Mouse (Mus musculus): Measurements from ENCODE around the gene Cfap46. TPM values are rescaled to one million over a fixed set of nuclear protein-coding genes. Genes with fewer than 3 reads are reported as not detected.

Gene Cfap46
- polyA plus RNA-seq (2015; fragmentation: Nextera tagmentation; extraction: Ambion mirVana): not detected in 2 replicates

GRCm38 (mm10) chr7:139683706-139684552, at the start of gene Cfap46:
Gene Cfap46 (minus strand): TSS chr7:139683817.
- peak; percentile 60 for ATAC-seq (ENCODE audit: insufficient read depth)
- Histone ChIP-seq H3K4me2 (peak within 1 kb of the TSS; percentile 75), H3K9ac (0 out of 2 replicates have a peak within 1 kb of the TSS, but pooled peaks have one; percentile 11), H3K36me3 (replicated peaks) (no peaks in the 10 kb centered on the region), H3K9me3 (replicated peaks) (no peaks in the 10 kb centered on the region), H3K4me1 (replicated peaks) (peaks cover 10% of the 10 kb centered on the region), H3K27me3 (peaks cover 16% of the 10 kb centered on the region), H3K27ac (replicated peaks) (no peak within 1 kb of the TSS), H3K4me3 (replicated peaks) (peak within 1 kb of the TSS; percentile 54)
- 2% methylated on average over 31 of the region's 31 CpGs for WGBS (ENCODE audit: insufficient replicate concordance)

GRCm38 (mm10) chr7:139731276-139731696, 47.7 kb upstream of the Cfap46 start:
- ATAC-seq (ENCODE audit: insufficient read depth): no peak
- WGBS (ENCODE audit: insufficient replicate concordance): 14% methylated on average over 8 of the region's 8 CpGs
- Histone ChIP-seq H3K4me1 (replicated peaks) (no peaks in the 10 kb centered on the region), H3K27ac (replicated peaks) (no peak overlapping the region), H3K27me3 (no peaks in the 10 kb centered on the region), H3K4me3 (replicated peaks) (no peak overlapping the region), H3K9me3 (replicated peaks) (no peaks in the 10 kb centered on the region), H3K9ac (no peak overlapping the region), H3K4me2 (no peak overlapping the region), H3K36me3 (replicated peaks) (no peaks in the 10 kb centered on the region)

DNA sequence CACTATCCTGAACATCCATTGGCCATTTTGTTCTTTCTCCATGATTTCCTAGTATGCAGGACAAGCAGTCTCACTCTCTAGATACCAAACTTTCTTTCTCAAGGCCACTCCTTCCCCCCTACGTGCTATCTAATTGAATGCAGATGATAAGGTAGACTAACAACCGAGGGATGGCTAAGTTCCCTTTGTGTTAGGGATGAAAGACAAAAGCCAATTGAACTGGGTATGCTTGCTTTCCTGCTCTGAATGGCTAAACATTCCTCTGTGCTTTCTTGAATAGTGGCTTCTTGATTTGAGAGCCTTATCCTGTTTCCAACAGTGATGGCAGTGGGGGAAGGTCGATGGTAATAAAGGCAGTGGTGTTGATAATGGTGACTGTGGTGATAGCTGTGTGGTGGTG, 43.5 kb upstream of the Cfap46 start:
- H3K9me3 ChIP-seq (replicated peaks): no peaks in the 10 kb centered on the region
- no peaks in the 10 kb centered on the region for H3K27me3 ChIP-seq
- ATAC-seq (ENCODE audit: insufficient read depth): no peak
- WGBS (ENCODE audit: insufficient replicate concordance): 20% methylated on average over 3 of the region's 3 CpGs
- H3K4me3 ChIP-seq (replicated peaks): no peak overlapping the region
- H3K27ac ChIP-seq (replicated peaks): no peak overlapping the region
- H3K4me2 ChIP-seq: no peak overlapping the region
- H3K9ac ChIP-seq: no peak overlapping the region
- H3K36me3 ChIP-seq (replicated peaks): no peaks in the 10 kb centered on the region
- no peaks in the 10 kb centered on the region for H3K4me1 ChIP-seq (replicated peaks)

DNA sequence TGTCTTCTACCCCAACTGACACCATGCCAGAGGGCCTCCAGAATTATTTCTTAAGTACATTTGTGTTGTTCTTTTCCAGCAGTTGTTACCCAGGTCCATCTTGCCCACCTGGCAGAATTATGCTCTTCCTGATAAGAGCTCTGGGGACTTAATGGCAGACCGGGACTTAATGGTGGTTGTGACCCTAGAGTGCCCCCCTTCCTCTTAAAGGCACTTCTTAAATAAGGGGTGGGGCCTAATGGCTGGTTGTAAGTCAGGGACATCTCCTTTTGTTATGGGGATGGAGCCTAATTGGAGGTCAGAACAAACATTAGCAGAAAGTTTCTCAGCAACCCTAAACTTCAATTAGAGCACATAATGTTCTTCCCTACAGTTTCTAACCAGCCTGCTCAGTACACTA, 42.0 kb upstream of the Cfap46 start:
- H3K4me3 ChIP-seq (replicated peaks): no peak overlapping the region
- H3K27me3 ChIP-seq: no peaks in the 10 kb centered on the region
- no peak for ATAC-seq (ENCODE audit: insufficient read depth)
- no peaks in the 10 kb centered on the region for H3K36me3 ChIP-seq (replicated peaks)
- H3K9me3 ChIP-seq (replicated peaks): no peaks in the 10 kb centered on the region
- 37% methylated on average over 1 of the region's 1 CpGs for WGBS (ENCODE audit: insufficient replicate concordance)
- H3K4me2 ChIP-seq: no peak overlapping the region
- no peak overlapping the region for H3K9ac ChIP-seq
- no peak overlapping the region for H3K27ac ChIP-seq (replicated peaks)
- no peaks in the 10 kb centered on the region for H3K4me1 ChIP-seq (replicated peaks)

- H3K4me1 ChIP-seq (replicated peaks): no peaks in the 10 kb centered on the region
Observed at GRCm38 (mm10) chr7:139723986-139724385, 40.4 kb upstream of the Cfap46 start.

DNA sequence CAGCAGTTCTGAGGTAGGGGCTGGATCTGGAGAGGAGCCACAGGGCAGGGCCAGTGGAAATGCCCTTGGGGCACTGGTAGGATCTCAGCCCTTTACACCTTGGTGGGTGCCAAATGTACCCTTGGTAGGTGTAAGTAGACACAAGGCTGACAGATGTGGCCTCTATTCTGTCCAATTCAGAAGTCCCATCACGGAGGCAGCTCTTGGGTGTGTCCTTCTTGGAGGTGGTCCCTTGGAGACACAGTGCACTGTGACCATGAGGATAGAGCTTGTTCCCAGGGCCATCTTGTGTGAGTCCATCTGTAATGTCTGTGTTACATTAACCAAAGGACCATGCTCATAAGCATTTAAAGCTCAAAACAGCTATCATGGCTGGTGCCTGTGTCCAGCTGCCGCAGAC, 37.6 kb upstream of the Cfap46 start:
- no peaks in the 10 kb centered on the region for H3K27me3 ChIP-seq
- no peak overlapping the region for H3K4me3 ChIP-seq (replicated peaks)
- no peak for ATAC-seq (ENCODE audit: insufficient read depth)
- no peak overlapping the region for H3K9ac ChIP-seq
- H3K27ac ChIP-seq (replicated peaks): no peak overlapping the region
- no peak overlapping the region for H3K4me2 ChIP-seq
- H3K4me1 ChIP-seq (replicated peaks): no peaks in the 10 kb centered on the region
- H3K36me3 ChIP-seq (replicated peaks): no peaks in the 10 kb centered on the region
- 73% methylated on average over 2 of the region's 2 CpGs for WGBS (ENCODE audit: insufficient replicate concordance)
- H3K9me3 ChIP-seq (replicated peaks): no peaks in the 10 kb centered on the region

More at GRCm38 (mm10) chr7:139723986-139724385, 40.4 kb upstream of the Cfap46 start:
- H3K27me3 ChIP-seq: no peaks in the 10 kb centered on the region
- no peak overlapping the region for H3K27ac ChIP-seq (replicated peaks)
- ATAC-seq (ENCODE audit: insufficient read depth): no peak
- no peaks in the 10 kb centered on the region for H3K36me3 ChIP-seq (replicated peaks)
- no peak overlapping the region for H3K4me3 ChIP-seq (replicated peaks)
- 56% methylated on average over 4 of the region's 4 CpGs for WGBS (ENCODE audit: insufficient replicate concordance)
- no peak overlapping the region for H3K4me2 ChIP-seq
- H3K9ac ChIP-seq: no peak overlapping the region
- no peaks in the 10 kb centered on the region for H3K9me3 ChIP-seq (replicated peaks)

DNA sequence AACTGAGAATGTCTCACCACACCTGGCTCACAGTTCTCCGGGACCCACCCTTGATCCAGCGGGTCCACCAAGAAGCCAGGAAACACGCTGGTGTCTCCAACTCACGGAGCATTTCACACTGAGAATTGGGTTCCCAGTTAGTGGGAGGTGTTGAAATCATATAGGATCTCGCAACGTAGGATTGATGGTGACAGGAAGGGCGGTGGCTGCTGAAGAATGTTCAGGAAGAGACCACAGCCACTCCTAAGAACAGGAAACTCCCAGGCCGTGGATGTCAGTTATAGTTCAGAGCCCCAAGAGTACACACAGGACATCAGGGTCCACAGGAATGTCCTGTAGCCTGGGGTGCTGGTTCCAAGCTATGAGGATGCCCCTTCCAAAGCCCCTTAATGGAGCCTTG, 34.2 kb upstream of the Cfap46 start:
- Histone ChIP-seq H3K9ac (no peak overlapping the region), H3K9me3 (replicated peaks) (no peaks in the 10 kb centered on the region), H3K4me2 (no peak overlapping the region), H3K4me3 (replicated peaks) (no peak overlapping the region), H3K27me3 (no peaks in the 10 kb centered on the region), H3K4me1 (replicated peaks) (no peaks in the 10 kb centered on the region), H3K27ac (replicated peaks) (no peak overlapping the region), H3K36me3 (replicated peaks) (no peaks in the 10 kb centered on the region)
- 49% methylated on average over 8 of the region's 8 CpGs for WGBS (ENCODE audit: insufficient replicate concordance)
- no peak for ATAC-seq (ENCODE audit: insufficient read depth)

GRCm38 (mm10) chr7:139711821-139712220, 28.2 kb upstream of the Cfap46 start:
- H3K9me3 ChIP-seq (replicated peaks): no peaks in the 10 kb centered on the region
- H3K36me3 ChIP-seq (replicated peaks): no peaks in the 10 kb centered on the region

DNA sequence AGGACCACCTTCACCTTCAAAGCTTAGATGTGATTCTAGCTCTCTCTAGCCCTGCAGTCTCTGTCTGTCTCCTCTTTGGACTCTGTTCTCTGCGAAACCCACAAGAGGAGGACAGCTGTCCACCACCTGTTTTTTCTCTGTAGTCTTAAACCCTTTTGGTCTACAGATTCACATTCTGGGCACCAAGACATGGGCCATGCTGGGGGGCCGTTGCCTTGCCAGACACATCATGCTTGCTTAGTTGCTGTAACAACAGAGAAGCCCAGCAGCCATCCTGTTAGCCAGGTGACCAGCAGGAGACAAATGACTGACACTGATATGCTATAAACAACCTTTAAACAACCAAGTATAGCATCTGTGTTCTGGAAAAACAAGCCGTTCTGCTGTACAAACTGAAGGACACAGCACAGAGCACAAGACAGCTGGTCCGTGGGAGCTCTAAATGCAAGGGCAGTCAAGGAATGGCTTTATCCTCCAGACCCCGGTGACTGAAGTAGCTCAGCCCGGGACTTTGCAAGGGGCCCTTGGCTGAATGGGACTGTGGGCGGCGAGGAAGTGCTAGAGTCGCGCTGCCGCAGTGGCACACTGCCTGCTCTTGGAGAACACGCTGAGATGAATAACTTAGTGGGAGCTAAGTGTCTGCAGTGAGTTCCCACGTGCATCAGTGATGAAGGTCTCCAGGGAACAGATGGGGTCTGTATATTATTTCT, 22.9 kb upstream of the Cfap46 start:
- no peaks in the 10 kb centered on the region for H3K9me3 ChIP-seq (replicated peaks)
- WGBS (ENCODE audit: insufficient replicate concordance): 48% methylated on average over 13 of the region's 13 CpGs
- H3K27me3 ChIP-seq: 0 out of 2 replicates have a peak, but pooled peaks cover 7% of the 10 kb centered on the region
- H3K9ac ChIP-seq: no peak overlapping the region
- ATAC-seq (ENCODE audit: insufficient read depth): no peak
- H3K4me2 ChIP-seq: no peak overlapping the region
- H3K27ac ChIP-seq (replicated peaks): no peak overlapping the region
- H3K4me3 ChIP-seq (replicated peaks): no peak overlapping the region
- peaks cover 5% of the 10 kb centered on the region for H3K4me1 ChIP-seq (replicated peaks)
- no peaks in the 10 kb centered on the region for H3K36me3 ChIP-seq (replicated peaks)

More at GRCm38 (mm10) chr7:139711821-139712220, 28.2 kb upstream of the Cfap46 start:
- Histone ChIP-seq H3K27ac (replicated peaks) (no peak overlapping the region), H3K4me1 (replicated peaks) (no peaks in the 10 kb centered on the region), H3K4me3 (replicated peaks) (no peak overlapping the region), H3K4me2 (no peak overlapping the region), H3K27me3 (peaks cover 7% of the 10 kb centered on the region; the same call in 1 of the 2 replicates), H3K9ac (no peak overlapping the region)
- ATAC-seq (ENCODE audit: insufficient read depth): no peak

DNA sequence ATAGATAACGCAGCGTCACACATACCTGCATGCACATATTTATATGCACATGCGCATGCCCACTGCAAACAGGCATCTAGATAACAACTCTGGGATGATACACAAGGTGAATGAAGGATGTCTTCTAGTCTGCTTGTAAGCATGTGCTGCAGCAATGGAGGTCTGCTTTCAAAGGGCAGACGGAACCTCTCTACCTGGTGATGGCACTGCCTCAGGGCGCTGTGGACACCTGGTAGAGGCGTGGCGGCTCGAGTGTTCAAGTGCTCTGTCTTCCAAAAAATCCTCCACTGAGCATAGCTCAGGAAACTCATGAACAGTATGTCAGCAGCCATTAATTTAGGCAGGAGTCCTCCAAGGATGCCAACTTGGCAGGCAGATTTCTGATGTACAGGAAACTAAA, 22.2 kb upstream of the Cfap46 start:
- Histone ChIP-seq H3K36me3 (replicated peaks) (no peaks in the 10 kb centered on the region), H3K9ac (no peak overlapping the region), H3K27me3 (0 out of 2 replicates have a peak, but pooled peaks cover 7% of the 10 kb centered on the region), H3K4me3 (replicated peaks) (no peak overlapping the region), H3K4me2 (no peak overlapping the region), H3K4me1 (replicated peaks) (peaks cover 5% of the 10 kb centered on the region), H3K27ac (replicated peaks) (no peak overlapping the region), H3K9me3 (replicated peaks) (no peaks in the 10 kb centered on the region)
- no peak for ATAC-seq (ENCODE audit: insufficient read depth)
- 70% methylated on average over 8 of the region's 8 CpGs for whole genome bisulfite sequencing (ENCODE audit: insufficient replicate concordance)

DNA sequence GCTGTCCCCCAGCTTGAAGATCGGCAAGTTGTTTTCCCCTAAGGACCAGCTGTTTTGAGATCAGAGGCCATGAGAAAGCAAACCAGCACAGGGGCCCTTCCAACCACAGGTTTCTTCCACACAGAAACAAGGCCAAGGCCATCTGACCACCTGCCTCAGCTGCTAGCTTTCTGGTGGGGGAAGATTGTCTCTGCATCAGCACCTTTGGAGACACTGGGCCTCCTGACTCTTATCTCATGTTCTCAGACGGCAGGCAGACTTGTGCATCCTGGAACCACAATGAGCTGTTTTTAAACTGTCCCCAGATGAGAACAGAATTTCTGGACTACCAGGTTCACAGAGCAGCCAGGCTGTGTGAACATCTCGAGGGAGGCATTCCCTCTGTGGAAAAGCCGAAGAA, 21.5 kb upstream of the Cfap46 start:
- peak; percentile 71 for ATAC-seq (ENCODE audit: insufficient read depth)
- peaks cover 5% of the 10 kb centered on the region for H3K4me1 ChIP-seq (replicated peaks)
- WGBS (ENCODE audit: insufficient replicate concordance): 19% methylated on average over 4 of the region's 4 CpGs

More for the DNA sequence above, 21.5 kb upstream of the Cfap46 start:
- Histone ChIP-seq H3K9ac (no peak overlapping the region), H3K4me2 (peak overlapping the region; percentile 10; the same call in 1 of the 2 replicates), H3K36me3 (replicated peaks) (no peaks in the 10 kb centered on the region), H3K4me3 (replicated peaks) (no peak overlapping the region), H3K27me3 (0 out of 2 replicates have a peak, but pooled peaks cover 7% of the 10 kb centered on the region), H3K9me3 (replicated peaks) (no peaks in the 10 kb centered on the region), H3K27ac (replicated peaks) (no peak overlapping the region)

All from liver, embryonic 15.5 days (tissue).